Mouse (Mus musculus) intestine, embryonic 15.5 days (tissue): ENCODE results near the gene Cd99l2. TPM values are rescaled to one million over a fixed set of nuclear protein-coding genes. Genes with fewer than 3 reads are reported as not detected.

Experiments used
- ATAC-seq: fragments of 200-750 bp; cut with Nextera tagmentation; 2 replicates; pipeline ENCODE4 v1.8.0; 2017; ENCODE audit warnings: moderate TSS enrichment, moderate library complexity
- H3K27ac ChIP-seq: fragments of 300-500 bp; sonication (generic); 2 replicates; pipeline ENCODE4 v1.5.1; 2015; ENCODE audit warnings: mild to moderate bottlenecking, inconsistent platforms
- H3K27me3 ChIP-seq: fragments of 300-500 bp; sonication (generic); replicated peaks from 2 replicates; pipeline ENCODE4 v1.6.1; 2015; ENCODE audit warnings: inconsistent platforms
- H3K36me3 ChIP-seq: fragments of 300-500 bp; sonication (generic); 2 replicates; pipeline ENCODE4 v1.6.1; 2015; ENCODE audit warnings: inconsistent platforms
- H3K4me1 ChIP-seq: fragments of 300-500 bp; sonication (generic); replicated peaks from 2 replicates; pipeline ENCODE4 v1.6.1; 2015; ENCODE audit warnings: inconsistent platforms
- H3K4me2 ChIP-seq: fragments of 300-500 bp; sonication (generic); replicated peaks from 2 replicates; pipeline ENCODE4 v1.6.1; 2015; ENCODE audit warnings: mild to moderate bottlenecking, inconsistent platforms
- H3K4me3 ChIP-seq: fragments of 300-500 bp; sonication (generic); replicated peaks from 2 replicates; pipeline ENCODE4 v1.5.1; 2015; ENCODE audit warnings: inconsistent platforms
- H3K9ac ChIP-seq: fragments of 300-500 bp; sonication (generic); 2 replicates; pipeline ENCODE4 v1.6.1; 2015; ENCODE audit warnings: inconsistent platforms
- H3K9me3 ChIP-seq: fragments of 300-500 bp; sonication (generic); 2 replicates; pipeline ENCODE4 v1.6.1; 2016; ENCODE audit warnings: inconsistent platforms
- WGBS: fragments of 180-500 bp; shearing (Covaris S2); methylation state at CpG from one replicate; pipeline ENCODE4 v1.1.7; 2015; 5-methylcytosine and 5-hydroxymethylcytosine counted together
- polyA plus RNA-seq: library from polyadenylated mRNA; unstranded; fragments of >200 nt; fragmentation: Nextera tagmentation; extraction: Ambion mirVana; gene quantifications from 2 replicates; pipeline ENCODE4 v1.2.1, GENCODE M21; 2015

The Cd99l2 gene
- polyA plus RNA-seq, result 24.9 and 25.6 TPM in 2 replicates

DNA sequence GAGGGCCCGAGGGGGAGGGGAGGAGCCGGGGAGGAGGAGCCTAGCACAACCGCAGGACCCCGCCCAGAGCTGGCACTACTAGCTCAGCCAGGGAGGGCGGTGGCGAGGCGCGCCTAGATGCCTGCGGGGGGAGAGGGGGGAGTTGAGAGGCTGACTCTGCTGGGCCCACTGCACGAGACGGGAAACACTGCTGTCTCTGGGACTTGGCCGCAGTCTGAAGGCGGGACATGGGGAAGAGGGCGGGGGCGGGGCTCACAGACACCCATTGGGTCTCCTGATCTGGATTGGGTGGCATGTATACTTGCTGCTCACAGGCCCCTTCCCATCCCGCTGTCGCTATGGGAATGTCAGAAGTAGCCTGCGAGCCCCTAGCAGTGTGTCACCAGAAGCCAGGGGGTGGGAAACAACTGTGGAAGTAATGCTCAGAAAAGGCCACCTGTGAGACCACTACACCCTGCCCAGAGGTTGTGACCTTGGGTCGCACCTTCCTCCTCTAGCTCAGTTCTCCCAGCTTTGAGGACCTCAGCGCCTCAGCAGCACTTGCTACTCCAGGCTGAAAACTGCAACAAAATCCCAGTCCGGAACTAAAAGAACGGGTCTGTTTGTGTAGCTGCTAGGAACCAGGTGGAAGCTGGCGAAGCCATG, at the start of gene Cd99l2:
Gene Cd99l2 (minus strand): TSS at position 216 of the 645 bp plus-strand sequence.
- H3K9me3 ChIP-seq, result no peaks in the 10 kb centered on the region
- peak within 1 kb of the TSS; percentile 54 for H3K4me3 ChIP-seq
- peak; percentile 98 for ATAC-seq
- H3K27ac ChIP-seq, result peak within 1 kb of the TSS; percentile 83
- 23% methylated on average over 23 of the region's 23 CpGs for WGBS
- no peaks in the 10 kb centered on the region for H3K4me1 ChIP-seq
- peak within 1 kb of the TSS; percentile 59 for H3K9ac ChIP-seq
- peak within 1 kb of the TSS; percentile 66 for H3K4me2 ChIP-seq
- H3K36me3 ChIP-seq, result no peaks in the 10 kb centered on the region
- no peaks in the 10 kb centered on the region for H3K27me3 ChIP-seq

DNA sequence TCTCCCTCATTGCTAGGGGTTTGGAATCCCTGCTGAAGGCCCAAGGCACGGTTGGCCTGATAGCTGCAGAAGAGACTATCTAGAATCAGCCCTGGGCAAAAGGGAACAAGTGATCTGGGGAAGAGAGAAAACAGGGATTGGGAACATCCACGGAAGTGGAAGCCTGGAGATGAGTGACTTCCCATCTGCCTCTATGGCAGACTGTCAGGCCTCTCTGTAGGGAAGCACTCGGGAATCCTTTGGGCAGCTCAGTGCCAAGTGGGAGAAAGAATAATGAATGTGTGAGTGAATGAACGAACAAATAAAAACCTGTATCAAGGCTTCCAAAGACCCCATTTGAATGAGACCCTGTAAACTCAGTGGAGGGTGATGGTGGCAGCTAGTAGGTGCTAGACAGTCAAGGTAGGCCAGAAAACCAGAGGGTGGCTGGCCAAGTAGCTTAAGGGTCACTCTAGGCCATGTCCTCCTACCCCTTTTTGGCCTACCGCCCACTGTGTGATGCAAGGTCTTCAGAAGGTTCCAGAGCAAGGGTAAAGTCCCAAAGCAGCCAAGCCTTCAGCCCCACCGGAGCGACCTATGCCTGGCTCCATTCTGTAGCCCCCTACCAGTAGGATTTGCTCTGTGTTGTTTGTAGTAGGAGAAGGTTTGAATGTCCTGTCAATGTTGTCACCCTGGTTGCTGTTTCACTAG, 48.3 kb upstream of the Cd99l2 start:
- no peak for ATAC-seq
- H3K4me1 ChIP-seq, result no peaks in the 10 kb centered on the region
- no peaks in the 10 kb centered on the region for H3K9me3 ChIP-seq
- H3K4me2 ChIP-seq, result no peak overlapping the region
- H3K27ac ChIP-seq, result no peak overlapping the region
- H3K36me3 ChIP-seq, result no peaks in the 10 kb centered on the region
- 78% methylated on average over 7 of the region's 7 CpGs for WGBS
- no peaks in the 10 kb centered on the region for H3K27me3 ChIP-seq
- H3K9ac ChIP-seq, result no peak overlapping the region
- H3K4me3 ChIP-seq, result no peak overlapping the region

DNA sequence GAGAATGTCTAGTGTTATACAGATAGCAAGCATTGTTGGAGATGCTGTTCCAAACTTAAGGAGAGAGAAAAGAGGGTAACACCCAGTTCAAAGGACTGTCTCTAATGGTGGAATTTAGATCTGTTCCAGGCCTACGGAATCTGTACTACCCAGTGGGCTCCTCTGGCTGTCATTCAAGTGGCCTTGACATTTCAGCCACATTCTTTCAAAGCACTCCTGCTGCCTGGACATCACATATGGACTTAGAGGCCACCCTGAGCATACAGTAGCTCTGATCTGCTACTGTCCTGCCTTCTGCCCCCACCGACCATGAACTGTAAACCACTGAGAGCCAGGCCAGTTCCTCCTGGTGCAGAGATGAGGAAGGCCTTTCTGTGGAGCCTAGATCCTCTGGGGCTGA, 45.1 kb upstream of the Cd99l2 start:
- no peak for ATAC-seq
- Histone ChIP-seq H3K36me3 (no peaks in the 10 kb centered on the region), H3K9me3 (no peaks in the 10 kb centered on the region), H3K27ac (no peak overlapping the region), H3K9ac (no peak overlapping the region), H3K4me2 (no peak overlapping the region), H3K4me1 (no peaks in the 10 kb centered on the region), H3K4me3 (no peak overlapping the region), H3K27me3 (no peaks in the 10 kb centered on the region)
- 67% methylated on average over 2 of the region's 2 CpGs for WGBS

DNA sequence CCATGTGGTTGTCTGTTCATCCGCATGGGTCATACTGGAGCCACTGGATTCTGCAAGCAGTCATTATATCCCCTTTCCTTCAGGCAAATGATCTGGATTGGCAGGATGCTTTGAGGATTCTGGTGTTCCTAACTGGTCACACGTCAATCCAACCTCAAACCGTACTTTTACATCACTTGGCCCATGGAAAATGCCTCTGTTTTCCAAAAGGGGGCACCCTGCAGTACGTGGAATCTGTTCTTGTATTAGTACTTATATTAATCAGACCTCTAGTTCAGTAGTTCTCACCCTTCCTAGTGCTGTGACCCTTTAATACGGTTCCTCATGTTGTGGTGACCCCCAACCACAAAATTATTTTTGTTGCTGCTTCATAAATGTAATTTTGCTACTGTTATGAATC, 41.5 kb upstream of the Cd99l2 start:
- 74% methylated on average over 5 of the region's 5 CpGs for WGBS
- ATAC-seq, result no peak

DNA sequence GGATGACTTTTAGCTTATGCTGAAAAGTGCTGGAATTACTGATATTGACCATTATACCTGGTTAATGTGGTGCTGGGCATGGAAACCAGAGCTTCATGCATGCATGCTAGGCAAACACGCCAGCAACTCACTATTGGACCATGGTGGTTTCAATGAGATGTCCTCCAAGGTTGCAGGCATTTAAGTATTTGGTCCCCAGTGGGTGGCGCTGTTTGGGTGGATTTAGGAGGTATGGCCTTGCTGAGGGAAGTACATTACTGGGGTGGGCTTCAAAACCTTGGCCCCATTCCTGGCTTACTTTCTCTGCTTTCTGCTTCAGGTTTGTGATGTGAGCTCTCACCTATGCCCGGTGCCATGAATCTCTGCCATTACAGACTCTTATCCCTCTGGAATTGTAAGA, 40.0 kb upstream of the Cd99l2 start:
- Histone ChIP-seq H3K4me2 (no peak overlapping the region), H3K36me3 (no peaks in the 10 kb centered on the region), H3K27ac (no peak overlapping the region), H3K9ac (no peak overlapping the region), H3K4me3 (no peak overlapping the region), H3K4me1 (no peaks in the 10 kb centered on the region), H3K27me3 (no peaks in the 10 kb centered on the region), H3K9me3 (no peaks in the 10 kb centered on the region)
- 66% methylated on average over 3 of the region's 3 CpGs for WGBS
- ATAC-seq, result no peak

More for the DNA sequence above, 41.5 kb upstream of the Cd99l2 start:
- no peaks in the 10 kb centered on the region for H3K36me3 ChIP-seq
- H3K4me3 ChIP-seq, result no peak overlapping the region
- no peak overlapping the region for H3K4me2 ChIP-seq
- H3K4me1 ChIP-seq, result no peaks in the 10 kb centered on the region
- no peaks in the 10 kb centered on the region for H3K9me3 ChIP-seq
- no peak overlapping the region for H3K27ac ChIP-seq
- H3K9ac ChIP-seq, result no peak overlapping the region
- no peaks in the 10 kb centered on the region for H3K27me3 ChIP-seq

DNA sequence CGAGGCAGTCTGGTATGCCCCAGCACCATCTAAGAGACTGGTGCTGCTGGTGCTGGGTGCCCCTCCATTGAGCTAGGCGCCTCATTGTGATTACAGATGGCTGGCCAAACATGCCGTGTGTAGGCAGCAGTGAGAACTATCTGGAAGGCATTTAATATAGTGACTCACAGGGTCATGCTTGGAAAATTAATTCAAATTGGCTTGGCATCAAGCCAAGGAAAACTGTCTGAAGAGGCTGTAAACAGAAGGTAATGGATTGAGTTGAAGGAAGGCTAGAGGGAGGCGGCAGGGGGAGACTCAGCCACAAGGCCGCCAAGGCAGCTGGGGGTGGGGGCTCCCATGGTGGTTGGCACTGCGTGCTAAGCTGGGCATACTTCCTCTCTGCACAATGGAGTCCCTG, 36.0 kb upstream of the Cd99l2 start:
- Histone ChIP-seq H3K36me3 (no peaks in the 10 kb centered on the region), H3K4me2 (no peak overlapping the region), H3K4me3 (no peak overlapping the region), H3K4me1 (no peaks in the 10 kb centered on the region), H3K9me3 (no peaks in the 10 kb centered on the region), H3K27ac (no peak overlapping the region), H3K9ac (no peak overlapping the region), H3K27me3 (no peaks in the 10 kb centered on the region)
- ATAC-seq, result peak; percentile 49
- 64% methylated on average over 6 of the region's 6 CpGs for WGBS

DNA sequence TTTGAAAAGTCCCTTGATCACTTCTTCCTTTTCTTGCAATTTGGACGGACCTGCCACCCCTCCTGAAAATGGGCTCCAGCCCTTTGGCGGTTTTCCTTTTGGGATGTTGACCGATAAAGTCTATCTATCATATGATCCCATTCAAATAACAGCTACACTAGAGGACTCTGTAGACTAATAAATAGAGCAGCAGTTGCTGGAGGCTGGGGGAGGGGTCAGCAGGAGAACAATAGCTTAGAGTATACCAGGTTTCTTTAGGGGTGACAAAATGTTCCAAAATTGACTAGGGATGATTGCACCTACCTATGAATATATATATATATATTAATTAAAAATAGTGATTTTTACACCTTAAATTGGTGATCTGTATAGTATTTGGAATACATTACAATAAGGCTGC, 35.5 kb upstream of the Cd99l2 start:
- no peak overlapping the region for H3K27ac ChIP-seq
- no peak overlapping the region for H3K4me3 ChIP-seq
- no peaks in the 10 kb centered on the region for H3K27me3 ChIP-seq
- H3K9me3 ChIP-seq, result no peaks in the 10 kb centered on the region
- H3K9ac ChIP-seq, result no peak overlapping the region
- no peak overlapping the region for H3K4me2 ChIP-seq
- no peak for ATAC-seq
- H3K36me3 ChIP-seq, result no peaks in the 10 kb centered on the region
- 77% methylated on average over 3 of the region's 3 CpGs for WGBS
- H3K4me1 ChIP-seq, result no peaks in the 10 kb centered on the region

DNA sequence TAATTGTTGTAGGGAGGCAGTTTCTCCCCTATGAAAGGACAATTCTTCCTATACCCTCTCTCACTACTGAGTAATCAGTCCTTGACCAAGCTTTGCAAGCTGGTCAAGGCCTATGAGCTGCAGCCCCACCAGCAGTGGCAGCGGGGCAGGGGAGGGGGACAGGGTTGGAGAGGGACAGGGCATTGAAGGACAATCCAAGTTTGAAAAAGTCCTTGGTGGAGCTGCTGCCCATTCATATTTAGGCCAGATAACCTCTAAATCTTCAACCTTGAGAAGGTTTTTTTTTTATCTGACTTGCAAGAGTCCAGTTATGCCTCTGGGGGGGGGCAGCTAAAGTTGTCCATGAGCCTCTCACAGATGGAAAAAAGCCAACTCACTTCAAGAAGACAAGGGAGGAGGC, 34.8 kb upstream of the Cd99l2 start:
- H3K9ac ChIP-seq, result no peak overlapping the region
- no peaks in the 10 kb centered on the region for H3K4me1 ChIP-seq
- H3K9me3 ChIP-seq, result no peaks in the 10 kb centered on the region
- H3K36me3 ChIP-seq, result no peaks in the 10 kb centered on the region
- no peak overlapping the region for H3K27ac ChIP-seq
- no peak for ATAC-seq
- H3K4me3 ChIP-seq, result no peak overlapping the region
- no peak overlapping the region for H3K4me2 ChIP-seq
- 90% methylated on average over 1 of the region's 1 CpGs for WGBS
- no peaks in the 10 kb centered on the region for H3K27me3 ChIP-seq

DNA sequence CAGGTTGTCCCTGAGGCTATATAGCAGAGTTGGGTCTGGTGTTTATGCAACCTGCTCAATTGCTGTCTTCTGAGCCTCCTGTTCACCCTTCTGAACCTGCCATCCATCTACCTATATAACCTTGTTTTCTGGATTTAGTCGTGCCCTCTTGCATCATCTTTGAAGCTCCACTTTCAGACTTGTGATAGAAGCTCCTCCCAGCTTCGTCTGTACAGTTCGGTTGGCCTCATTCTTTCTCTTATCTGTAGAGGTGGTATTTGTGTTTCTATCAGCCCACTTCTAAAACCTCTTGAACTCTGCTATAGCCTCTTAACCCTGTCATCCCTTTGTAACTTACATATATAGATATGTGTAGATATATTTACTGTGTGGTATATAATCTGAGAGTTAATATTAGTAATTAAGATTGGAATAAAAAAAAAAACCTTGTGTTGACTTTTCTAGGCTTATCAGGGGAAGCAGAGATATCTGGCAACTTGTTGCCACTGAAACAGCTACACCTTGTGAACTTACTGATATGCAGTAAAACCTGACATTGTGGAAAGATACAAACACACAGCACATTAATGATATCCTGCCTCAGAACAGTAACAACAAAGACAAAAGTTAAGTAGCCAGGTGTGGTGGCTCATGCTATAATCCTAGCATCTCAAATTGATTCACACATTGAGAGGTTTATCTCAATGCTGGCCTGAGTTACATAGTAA, 33.1 kb upstream of the Cd99l2 start:
- WGBS, result 53% methylated on average over 3 of the region's 3 CpGs
- H3K27ac ChIP-seq, result no peak overlapping the region
- H3K9me3 ChIP-seq, result no peaks in the 10 kb centered on the region
- no peak overlapping the region for H3K4me3 ChIP-seq
- no peak overlapping the region for H3K4me2 ChIP-seq
- H3K36me3 ChIP-seq, result no peaks in the 10 kb centered on the region
- no peaks in the 10 kb centered on the region for H3K27me3 ChIP-seq
- no peak for ATAC-seq
- H3K9ac ChIP-seq, result no peak overlapping the region
- no peaks in the 10 kb centered on the region for H3K4me1 ChIP-seq

DNA sequence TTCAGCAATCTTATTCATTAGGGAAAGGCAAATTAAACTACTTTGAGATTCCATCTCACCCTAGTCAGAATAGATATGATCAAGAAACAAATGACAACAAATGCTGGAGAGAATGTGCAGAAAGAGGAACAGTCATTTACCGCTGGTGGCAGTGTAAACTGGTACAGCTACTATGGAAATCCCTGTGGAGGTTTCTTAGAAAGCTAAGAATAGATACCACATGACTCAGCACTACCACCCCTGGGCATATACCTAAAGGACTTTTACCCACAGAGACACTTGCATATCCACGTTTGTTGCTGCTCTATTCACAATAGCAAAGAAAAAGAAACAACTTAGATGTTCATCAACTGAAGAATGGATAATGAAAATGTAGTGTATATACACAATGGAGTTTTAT, 31.7 kb upstream of the Cd99l2 start:
- no peak overlapping the region for H3K9ac ChIP-seq
- H3K4me1 ChIP-seq, result no peaks in the 10 kb centered on the region
- 71% methylated on average over 2 of the region's 2 CpGs for WGBS
- ATAC-seq, result no peak
- H3K27me3 ChIP-seq, result no peaks in the 10 kb centered on the region
- no peaks in the 10 kb centered on the region for H3K9me3 ChIP-seq
- no peaks in the 10 kb centered on the region for H3K36me3 ChIP-seq
- no peak overlapping the region for H3K4me3 ChIP-seq
- no peak overlapping the region for H3K27ac ChIP-seq
- no peak overlapping the region for H3K4me2 ChIP-seq

DNA sequence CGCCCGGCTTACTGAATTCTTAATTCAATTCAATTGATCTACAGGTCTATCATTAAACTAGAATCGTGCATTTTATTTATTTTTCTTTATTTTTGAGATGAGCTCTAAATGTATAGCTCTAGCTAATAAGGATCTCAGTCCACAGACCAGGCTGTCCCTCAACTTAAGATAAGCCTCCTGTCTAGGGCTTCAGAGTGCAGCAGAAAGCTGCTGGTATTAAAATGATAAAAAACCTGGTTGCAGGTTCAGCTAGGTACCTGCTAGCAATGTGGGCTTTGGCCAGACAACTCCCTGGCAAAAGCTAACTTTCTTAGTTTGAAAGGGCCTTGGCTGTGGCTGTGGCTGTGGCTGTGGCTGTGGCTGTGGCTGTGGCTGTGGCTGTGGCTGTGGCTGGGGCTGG, 30.2 kb upstream of the Cd99l2 start:
- Histone ChIP-seq H3K4me3 (no peak overlapping the region), H3K36me3 (no peaks in the 10 kb centered on the region), H3K27me3 (no peaks in the 10 kb centered on the region), H3K9ac (no peak overlapping the region), H3K9me3 (no peaks in the 10 kb centered on the region), H3K27ac (no peak overlapping the region), H3K4me2 (no peak overlapping the region), H3K4me1 (no peaks in the 10 kb centered on the region)
- WGBS, result 91% methylated on average over 3 of the region's 3 CpGs
- no peak for ATAC-seq

DNA sequence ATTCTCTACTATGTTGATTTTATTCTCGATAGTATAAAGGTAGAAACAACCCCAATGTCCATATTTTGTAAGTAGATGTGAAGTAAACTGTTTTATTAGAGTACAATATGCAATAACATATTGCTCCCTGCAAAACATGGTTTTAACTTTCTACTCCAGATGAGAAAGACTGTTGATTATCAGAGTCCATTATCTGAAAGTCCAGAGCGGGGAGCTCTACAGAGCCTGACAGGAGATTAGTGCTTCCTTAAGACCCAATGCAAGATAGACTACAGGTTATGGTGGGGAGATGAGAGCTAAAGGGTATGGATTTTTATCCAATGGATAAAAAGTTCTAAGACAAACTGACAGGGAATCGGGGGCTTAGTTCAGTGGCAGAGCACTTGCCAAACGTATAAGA, 26.6 kb upstream of the Cd99l2 start:
- Histone ChIP-seq H3K4me3 (no peak overlapping the region), H3K27ac (no peak overlapping the region), H3K9ac (no peak overlapping the region), H3K36me3 (no peaks in the 10 kb centered on the region), H3K9me3 (no peaks in the 10 kb centered on the region), H3K27me3 (no peaks in the 10 kb centered on the region), H3K4me2 (no peak overlapping the region), H3K4me1 (no peaks in the 10 kb centered on the region)
- WGBS, result 80% methylated on average over 4 of the region's 4 CpGs
- ATAC-seq, result no peak
